ENCODE assay signal across 8 mouse cellular contexts in the genomic region with DNA sequence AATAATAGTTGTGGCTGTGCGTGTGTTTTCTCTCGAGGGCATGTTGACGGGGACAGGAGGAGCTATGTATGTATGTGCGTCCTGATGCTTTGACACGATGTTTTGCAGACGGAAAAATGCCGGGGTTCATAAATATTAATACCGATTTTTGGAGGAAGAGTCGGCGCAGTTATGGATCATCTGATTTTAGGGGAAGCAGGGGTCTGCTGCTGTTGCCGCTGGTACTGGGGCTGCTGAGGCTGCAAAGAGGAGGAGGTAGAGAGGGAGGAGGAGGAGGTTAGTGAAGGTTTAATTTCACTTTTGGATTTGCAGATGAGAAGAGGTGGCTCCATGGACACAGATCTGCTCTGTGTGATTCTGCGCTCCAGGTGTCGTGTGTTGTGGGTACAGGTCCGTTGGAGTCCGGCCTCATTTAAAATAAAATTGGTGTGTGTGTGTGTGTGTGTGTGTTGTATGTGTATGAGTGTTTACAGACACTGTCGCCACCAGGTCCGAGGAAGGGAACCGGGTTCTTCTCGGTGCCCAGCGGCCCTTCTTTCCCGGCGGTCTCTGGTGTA. TPM values are rescaled to one million over a fixed set of nuclear protein-coding genes. Genes with fewer than 3 reads are reported as not detected.
DNase-seq lines count a peak whose midpoint lies in the region; ATAC-seq lines count a peak whose summit lies in the region.

No protein-coding gene starts in this region.

- peak overlapping the region; percentile 79 for H3K4me3 ChIP-seq in forebrain, embryonic 16.5 days (replicated peaks; ENCODE audit: low read length)
- H3K4me3 ChIP-seq in kidney, embryonic 16.5 days (ENCODE audit: low read length), result peak overlapping the region; percentile 93
- peak overlapping the region; percentile 96 for H3K4me3 ChIP-seq in liver, embryonic 16.5 days (ENCODE audit: low read depth, low read length)

- H3K4me2 ChIP-seq in forebrain, embryonic 16.5 days (ENCODE audit: low read length), result peak overlapping the region; percentile 54
- peak overlapping the region; percentile 87 for H3K4me2 ChIP-seq in kidney, embryonic 16.5 days (replicated peaks; ENCODE audit: low read depth, low read length)
- peak overlapping the region; percentile 88 for H3K4me2 ChIP-seq in liver, embryonic 16.5 days (ENCODE audit: low read depth, low read length)

- no peaks in the 10 kb centered on the region for H3K9me3 ChIP-seq in forebrain, embryonic 16.5 days (ENCODE audit: control insufficient read depth, low read length)
- peaks cover 7% of the 10 kb centered on the region; the same call in 1 of the 2 replicates for H3K9me3 ChIP-seq in kidney, embryonic 16.5 days (ENCODE audit: low read length)
- peaks cover 4% of the 10 kb centered on the region for H3K9me3 ChIP-seq in liver, embryonic 16.5 days (replicated peaks; ENCODE audit: control insufficient read depth, low read length)

- peak; percentile 29 to 44 for DNase-seq in left cerebral cortex, adult 8-10 months (ENCODE audit: low spot score in 2 of 2)
- no peak for DNase-seq in left cerebral cortex, postnatal 4 days
- peak; percentile 44 for DNase-seq in spleen, adult 12 weeks (ENCODE audit: low spot score)
- DNase-seq in cerebellum, postnatal 25 days, result no peak

- WGBS in forebrain, embryonic 16.5 days, result under 1% methylated on average over 22 of the region's 22 CpGs
- WGBS in kidney, embryonic 16.5 days, result under 1% methylated on average over 22 of the region's 22 CpGs
- WGBS in liver, embryonic 16.5 days (ENCODE audit: insufficient replicate concordance), result under 1% methylated on average over 22 of the region's 22 CpGs

- peak overlapping the region; percentile 95 for H3K9ac ChIP-seq in forebrain, embryonic 16.5 days (replicated peaks; ENCODE audit: low read depth, low read length)
- H3K9ac ChIP-seq in kidney, embryonic 16.5 days (replicated peaks; ENCODE audit: low read length), result peak overlapping the region; percentile 98
- peak overlapping the region; percentile 95 for H3K9ac ChIP-seq in liver, embryonic 16.5 days (ENCODE audit: low read depth, low read length)

- no peaks in the 10 kb centered on the region for H3K27me3 ChIP-seq in forebrain, embryonic 16.5 days (replicated peaks; ENCODE audit: control insufficient read depth, insufficient read depth, low read length)
- H3K27me3 ChIP-seq in kidney, embryonic 16.5 days (ENCODE audit: insufficient read depth, low read length), result no peaks in the 10 kb centered on the region
- H3K27me3 ChIP-seq in liver, embryonic 16.5 days (ENCODE audit: control insufficient read depth, insufficient read depth, low read depth, low read length), result no peaks in the 10 kb centered on the region

- no peaks in the 10 kb centered on the region for H3K36me3 ChIP-seq in forebrain, embryonic 16.5 days (ENCODE audit: control insufficient read depth, insufficient read depth)
- H3K36me3 ChIP-seq in kidney, embryonic 16.5 days (ENCODE audit: insufficient read depth, low read length), result no peaks in the 10 kb centered on the region
- H3K36me3 ChIP-seq in liver, embryonic 16.5 days (ENCODE audit: control insufficient read depth, insufficient read depth), result no peaks in the 10 kb centered on the region

- ATAC-seq in activated CD4-positive, CD25-positive, alpha-beta regulatory T cell, adult 4 months, result peak; percentile 33
- peak; percentile 13 for ATAC-seq in forebrain, embryonic 16.5 days
- ATAC-seq in kidney, embryonic 16.5 days (ENCODE audit: low FRiP score, low TSS enrichment), result peak; percentile 1; the same call in 1 of the 2 replicates
- ATAC-seq in liver, embryonic 16.5 days (ENCODE audit: low read depth), result 0 out of 2 replicates have a peak, but pooled peaks have one; percentile 5

- intact Hi-C loops in left cerebral cortex, postnatal 4 days (cut with DNase I), result loop anchor here (5.0 kb wide), 1 partner anchor 53 kb away; no protein-coding TSS in a partner anchor

- H3K4me1 ChIP-seq in forebrain, embryonic 16.5 days (replicated peaks; ENCODE audit: control insufficient read depth, insufficient read depth, low read length), result peaks cover 8% of the 10 kb centered on the region
- peaks cover 34% of the 10 kb centered on the region for H3K4me1 ChIP-seq in kidney, embryonic 16.5 days (ENCODE audit: insufficient read depth, low read length)
- peaks cover 31% of the 10 kb centered on the region for H3K4me1 ChIP-seq in liver, embryonic 16.5 days (ENCODE audit: control insufficient read depth, low read depth, low read length)

- peak overlapping the region; percentile 79 for H3K27ac ChIP-seq in forebrain, embryonic 16.5 days (ENCODE audit: low read length)
- H3K27ac ChIP-seq in kidney, embryonic 16.5 days (ENCODE audit: low read length), result peak overlapping the region; percentile 96
- H3K27ac ChIP-seq in liver, embryonic 16.5 days (ENCODE audit: low read length), result peak overlapping the region; percentile 93

RNA-seq across cellular contexts. Expression of a gene that starts 0.5 kb away (rescaled TPM):
- total RNA-seq in left cerebral cortex, adult 8-10 months (2022), result 10 to 100 TPM; 56.2 to 72.4 (median 57.3) TPM
- total RNA-seq in left cerebral cortex, postnatal 4 days (2021), result 10 to 100 TPM; 23.1 to 26.0 TPM
- polyA plus RNA-seq in activated CD4-positive, CD25-positive, alpha-beta regulatory T cell, adult 4 months (2017; shearing (Covaris generic)), result 100 to 1,000 TPM; 185 to 208 TPM
- 11.2 TPM in 2 replicates for polyA plus RNA-seq in forebrain, embryonic 16.5 days (2015; fragmentation: Nextera tagmentation; extraction: Ambion mirVana)
- polyA plus RNA-seq in kidney, embryonic 16.5 days (2015; fragmentation: Nextera tagmentation; extraction: Ambion mirVana), result 19.2 and 21.5 TPM in 2 replicates
- 10.6 and 12.1 TPM in 2 replicates for polyA plus RNA-seq in liver, embryonic 16.5 days (2015; fragmentation: Nextera tagmentation; extraction: Ambion mirVana)

Comparison
In these comparisons a context has a peak if more than half of its experiments do, and no peak if none do; other contexts are left out.
1. DNase-seq: peak in left cerebral cortex, adult 8-10 months (2 of 2) and spleen, adult 12 weeks (single experiment); none in left cerebral cortex, postnatal 4 days (single experiment) and cerebellum, postnatal 25 days (0 of 2).
2. Peak in every context shown above with its lines, with median percentiles within 50 percentile points of each other: ATAC-seq, H3K27ac ChIP-seq, H3K4me2 ChIP-seq, H3K4me3 ChIP-seq and H3K9ac ChIP-seq.